Mouse (Mus musculus) erythroblast, embryonic 14.5 days (primary cell): ENCODE data around the gene Dalrd3.

ENCODE experiments used
- GATA1 ChIP-seq: IDR thresholded peaks from 2 replicates; pipeline ENCODE4 v1.6.1; 2012; ENCODE audit warnings: low read length, inconsistent platforms, mixed read lengths
- TAL1 ChIP-seq: IDR thresholded peaks from 3 replicates; pipeline ENCODE4 v1.6.1; 2012; ENCODE audit warnings: low read length, inconsistent platforms, mixed read lengths

DNA sequence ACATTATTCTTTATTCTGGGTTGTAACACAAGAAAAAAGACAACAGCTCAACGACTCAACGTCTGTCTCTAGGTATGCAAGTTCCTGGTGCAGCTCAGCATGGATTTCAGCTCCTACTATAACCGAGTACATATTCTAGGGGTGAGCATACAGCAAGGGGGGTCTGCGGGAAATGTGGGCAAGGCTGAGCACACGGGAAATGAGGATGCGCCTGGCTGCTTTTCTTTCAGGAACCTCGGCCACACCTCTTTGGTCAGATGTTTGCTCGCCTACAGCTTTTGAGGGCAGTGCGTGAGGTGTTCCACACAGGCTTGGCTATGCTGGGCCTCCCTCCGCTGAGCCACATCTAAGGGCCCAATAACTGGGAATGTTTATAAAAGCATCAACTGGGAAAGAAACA lies 2.6 kb downstream of the Dalrd3 start:
- TF ChIP-seq TAL1: no peak
- TF ChIP-seq GATA1: no peak
